Mouse (Mus musculus) hindbrain, embryonic 14.5 days (tissue): ENCODE data around the gene Ak5. TPM values are rescaled to one million over a fixed set of nuclear protein-coding genes. Genes with fewer than 3 reads are reported as not detected.

Experiments
- ATAC-seq: fragments of 200-750 bp; cut with Nextera tagmentation; 2 replicates; pipeline ENCODE4 v1.8.0; 2017; ENCODE audit warnings: moderate number of reproducible peaks, mild to moderate bottlenecking, moderate TSS enrichment, moderate library complexity; ENCODE audit not compliant: low FRiP score
- DNase-seq: peaks from one replicate; pipeline ENCODE4 v3.0.0-alpha.2; 2015; ENCODE audit warnings: low spot score
- H3K27ac ChIP-seq: fragments of 300-500 bp; sonication (generic); 2 replicates; pipeline ENCODE4 v1.5.1; 2014; ENCODE audit warnings: mild to moderate bottlenecking, moderate library complexity
- H3K27me3 ChIP-seq: fragments of 300-500 bp; sonication (generic); 2 replicates; pipeline ENCODE4 v1.6.1; 2014; ENCODE audit warnings: mild to moderate bottlenecking, low read length, mixed read lengths; ENCODE audit not compliant: control insufficient read depth, insufficient read depth
- H3K36me3 ChIP-seq: fragments of 300-500 bp; sonication (generic); replicated peaks from 2 replicates; pipeline ENCODE4 v1.6.1; 2014; ENCODE audit not compliant: control insufficient read depth, insufficient read depth
- H3K4me1 ChIP-seq: fragments of 300-500 bp; sonication (generic); replicated peaks from 2 replicates; pipeline ENCODE4 v1.6.1; 2014; ENCODE audit warnings: antibody characterized with exemption, low read length, mixed read lengths; ENCODE audit not compliant: control insufficient read depth, insufficient read depth
- H3K4me2 ChIP-seq: fragments of 300-500 bp; sonication (generic); replicated peaks from 2 replicates; pipeline ENCODE4 v1.6.1; 2014; ENCODE audit warnings: mild to moderate bottlenecking, moderate library complexity
- H3K4me3 ChIP-seq: fragments of 300-500 bp; sonication (generic); replicated peaks from 2 replicates; pipeline ENCODE4 v1.5.1; 2014; ENCODE audit warnings: mild to moderate bottlenecking, low read length
- H3K9ac ChIP-seq: fragments of 300-500 bp; sonication (generic); 2 replicates; pipeline ENCODE4 v1.6.1; 2014
- H3K9me3 ChIP-seq: fragments of 300-500 bp; sonication (generic); 2 replicates; pipeline ENCODE4 v1.6.1; 2016; ENCODE audit warnings: low read length; ENCODE audit not compliant: control insufficient read depth
- WGBS: fragments of 180-500 bp; shearing (Covaris S2); extraction: QIAGEN DNeasy Blood & Tissue Kit; methylation state at CpG from one replicate; pipeline ENCODE4 v1.1.7; 2014; 5-methylcytosine and 5-hydroxymethylcytosine counted together
- polyA plus RNA-seq: library from polyadenylated mRNA; unstranded; fragments of >200 nt; fragmentation: Nextera tagmentation; extraction: Ambion mirVana; gene quantifications from 2 replicates; pipeline ENCODE4 v1.2.1, GENCODE M21; 2014

The Ak5 gene
- polyA plus RNA-seq, 1 experiment from 2014 or later = 14.1 TPM

DNA sequence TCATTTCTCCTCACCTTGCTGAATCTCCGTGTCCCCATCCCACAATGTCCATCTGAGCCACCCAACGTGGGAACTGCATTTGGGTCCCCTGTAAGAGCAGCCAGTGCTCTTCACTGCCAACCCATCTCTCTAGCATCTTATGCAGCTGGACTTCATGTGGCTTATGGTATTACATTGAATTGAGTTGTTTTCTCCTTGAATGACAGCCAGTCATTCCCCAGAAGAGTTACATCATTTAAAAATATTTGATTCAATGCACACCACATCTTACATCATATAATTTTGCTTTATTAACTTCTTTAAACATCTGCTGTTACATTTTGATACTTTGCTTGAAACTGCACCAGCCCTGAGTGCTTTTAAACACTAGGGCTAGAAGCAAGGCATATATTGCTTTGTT lies 106.5 kb downstream of the Ak5 start:
- Histone ChIP-seq H3K9me3 (no peaks in the 10 kb centered on the region), H3K4me2 (no peak overlapping the region), H3K4me1 (no peaks in the 10 kb centered on the region), H3K27ac (no peak overlapping the region), H3K36me3 (no peaks in the 10 kb centered on the region), H3K27me3 (no peaks in the 10 kb centered on the region), H3K9ac (no peak overlapping the region), H3K4me3 (no peak overlapping the region)
- no peak for ATAC-seq
- WGBS = 81% methylated on average over 2 of the region's 2 CpGs
- DNase-seq = no peak

DNA sequence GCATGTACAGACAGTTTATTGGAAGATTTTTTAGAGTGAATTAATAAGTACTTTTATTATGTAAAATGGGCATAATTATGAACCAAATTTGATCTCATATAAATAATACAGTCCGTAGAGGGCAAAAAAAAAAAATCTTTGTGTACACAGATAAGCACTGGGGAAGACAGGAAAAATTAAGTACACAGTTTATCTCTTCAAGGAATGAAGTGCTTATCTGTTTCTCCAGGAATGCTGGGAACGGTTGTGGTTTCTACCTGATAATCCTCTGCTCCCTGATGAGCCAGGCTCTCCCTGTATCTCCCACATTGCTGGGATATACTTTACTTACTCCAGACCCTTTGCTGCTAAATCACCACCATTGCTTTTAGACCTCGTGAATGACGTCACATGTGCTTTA lies 108.9 kb downstream of the Ak5 start:
- no peak for ATAC-seq
- WGBS = 83% methylated on average over 4 of the region's 4 CpGs
- Histone ChIP-seq H3K4me1 (no peaks in the 10 kb centered on the region), H3K9me3 (no peaks in the 10 kb centered on the region), H3K36me3 (no peaks in the 10 kb centered on the region), H3K4me2 (no peak overlapping the region), H3K27me3 (no peaks in the 10 kb centered on the region), H3K9ac (no peak overlapping the region), H3K4me3 (no peak overlapping the region), H3K27ac (no peak overlapping the region)
- no peak for DNase-seq

DNA sequence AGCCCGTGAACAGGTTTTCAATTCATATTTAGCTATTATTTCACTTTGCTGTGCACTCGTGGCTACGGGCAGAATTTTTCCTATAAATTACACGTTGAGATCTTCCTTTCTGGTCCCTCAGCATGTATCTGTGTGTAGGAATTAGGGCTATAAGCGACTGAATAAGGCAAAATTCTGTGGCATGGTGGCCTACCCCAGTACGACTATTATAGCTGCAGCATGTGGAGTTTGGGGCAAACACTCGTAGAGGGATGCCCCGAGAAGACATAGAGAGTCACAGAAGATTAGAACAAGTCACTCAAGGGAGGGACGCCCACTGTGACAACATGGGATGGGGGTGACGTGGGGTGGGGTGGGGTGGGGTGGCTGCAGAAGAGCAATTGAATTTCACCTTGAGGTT lies 110.1 kb downstream of the Ak5 start:
- Histone ChIP-seq H3K9ac (no peak overlapping the region), H3K27me3 (no peaks in the 10 kb centered on the region), H3K4me3 (no peak overlapping the region), H3K9me3 (no peaks in the 10 kb centered on the region), H3K4me1 (no peaks in the 10 kb centered on the region), H3K4me2 (no peak overlapping the region), H3K36me3 (no peaks in the 10 kb centered on the region), H3K27ac (no peak overlapping the region)
- ATAC-seq (no peak), DNase-seq (no peak)
- WGBS = 61% methylated on average over 10 of the region's 10 CpGs

DNA sequence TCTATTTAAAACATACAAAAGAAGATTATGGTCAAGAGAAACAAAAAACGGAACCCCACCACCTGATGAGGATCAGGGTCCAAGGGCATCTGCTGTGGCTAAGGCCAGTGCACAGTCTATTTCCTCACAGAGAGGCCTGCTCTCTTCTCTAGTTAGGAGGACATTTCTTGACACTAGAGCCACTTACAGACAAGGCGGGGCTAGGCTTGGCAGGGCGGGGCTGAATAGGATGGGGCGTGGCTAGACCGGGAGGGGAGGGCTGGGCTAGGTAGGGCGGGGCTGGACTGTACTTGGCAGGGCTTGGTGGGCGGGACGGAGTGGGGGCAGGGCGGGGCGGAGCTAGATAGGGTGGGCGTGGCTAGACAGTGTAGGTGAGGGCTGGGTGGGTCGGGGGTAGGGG lies 110.5 kb downstream of the Ak5 start:
- DNase-seq (no peak), ATAC-seq (no peak)
- 35% methylated on average over 12 of the region's 12 CpGs for WGBS
- no peaks in the 10 kb centered on the region for H3K27me3 ChIP-seq
- H3K9ac ChIP-seq = no peak overlapping the region
- no peaks in the 10 kb centered on the region for H3K4me1 ChIP-seq
- no peak overlapping the region for H3K4me2 ChIP-seq
- H3K9me3 ChIP-seq = no peaks in the 10 kb centered on the region
- H3K36me3 ChIP-seq = no peaks in the 10 kb centered on the region
- H3K27ac ChIP-seq = no peak overlapping the region
- H3K4me3 ChIP-seq = no peak overlapping the region

DNA sequence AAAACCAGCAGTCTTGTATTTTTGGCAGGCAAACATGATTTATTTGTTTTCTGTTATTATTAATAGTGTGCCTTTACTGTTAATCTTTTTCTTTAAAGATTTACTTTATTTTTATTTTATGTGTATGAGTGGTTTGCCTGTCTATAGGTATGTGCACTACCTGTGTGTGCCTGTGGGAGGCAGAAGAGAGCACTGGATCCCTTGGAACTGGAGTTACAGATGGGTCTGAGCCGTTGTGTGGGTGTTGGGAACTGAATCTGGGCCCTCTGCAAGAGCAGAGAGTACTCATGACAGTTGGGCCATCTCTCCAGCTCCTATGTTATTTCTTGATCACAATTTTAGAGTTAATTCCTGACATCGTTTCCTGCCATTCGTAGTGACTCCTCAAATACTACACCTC lies 111.2 kb downstream of the Ak5 start:
- Histone ChIP-seq H3K9me3 (no peaks in the 10 kb centered on the region), H3K27ac (no peak overlapping the region), H3K4me2 (no peak overlapping the region), H3K9ac (no peak overlapping the region), H3K27me3 (no peaks in the 10 kb centered on the region), H3K4me1 (no peaks in the 10 kb centered on the region), H3K4me3 (no peak overlapping the region), H3K36me3 (no peaks in the 10 kb centered on the region)
- no peak for ATAC-seq
- WGBS = 92% methylated on average over 3 of the region's 3 CpGs
- no peak for DNase-seq

DNA sequence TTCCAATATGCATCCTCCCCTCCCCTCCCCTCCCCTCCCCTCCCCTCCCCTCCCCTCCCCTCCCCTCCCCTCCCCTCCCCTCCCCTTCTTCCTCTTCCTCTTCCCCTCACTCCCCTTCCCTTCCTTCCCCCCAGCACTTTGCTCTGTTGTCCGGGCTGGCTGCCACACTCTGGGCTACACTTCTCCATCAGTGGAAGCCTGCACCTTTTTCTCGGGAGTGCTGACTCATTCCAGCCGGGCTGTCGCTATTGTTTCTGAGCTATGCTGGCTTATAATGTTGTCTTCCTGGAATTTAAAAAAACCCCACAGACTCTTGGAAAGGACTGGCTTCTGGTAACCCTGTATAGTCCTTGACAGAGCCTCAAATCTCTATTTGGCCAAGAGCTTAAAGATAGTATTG lies 111.7 kb downstream of the Ak5 start:
- Histone ChIP-seq H3K27ac (no peak overlapping the region), H3K9ac (no peak overlapping the region), H3K4me2 (no peak overlapping the region), H3K9me3 (no peaks in the 10 kb centered on the region), H3K27me3 (no peaks in the 10 kb centered on the region), H3K4me1 (no peaks in the 10 kb centered on the region), H3K4me3 (no peak overlapping the region), H3K36me3 (no peaks in the 10 kb centered on the region)
- ATAC-seq = no peak
- 66% methylated on average over 3 of the region's 4 CpGs for WGBS
- no peak for DNase-seq

DNA sequence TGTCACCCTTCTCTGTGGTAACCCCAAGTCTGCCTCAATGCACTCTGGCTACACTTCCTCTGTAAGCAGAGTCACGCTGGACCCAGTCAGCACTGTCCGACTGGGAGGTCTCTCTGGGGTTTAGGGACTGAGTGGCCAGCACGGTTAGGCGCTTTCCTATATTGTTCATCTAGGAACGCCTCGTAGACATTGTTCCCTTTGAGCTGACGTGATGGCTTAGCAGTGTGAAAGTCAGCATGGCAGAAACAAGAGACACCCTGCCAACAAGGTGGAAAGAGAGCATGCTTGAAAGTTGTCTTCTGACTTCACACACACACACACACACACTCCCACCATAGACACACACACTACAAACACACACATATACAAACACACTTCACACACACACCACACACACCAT lies 112.9 kb downstream of the Ak5 start:
- H3K4me3 ChIP-seq = no peak overlapping the region
- DNase-seq = no peak
- ATAC-seq = no peak
- H3K9ac ChIP-seq = no peak overlapping the region
- no peaks in the 10 kb centered on the region for H3K9me3 ChIP-seq
- no peaks in the 10 kb centered on the region for H3K4me1 ChIP-seq
- no peaks in the 10 kb centered on the region for H3K27me3 ChIP-seq
- H3K27ac ChIP-seq = no peak overlapping the region
- no peak overlapping the region for H3K4me2 ChIP-seq
- no peaks in the 10 kb centered on the region for H3K36me3 ChIP-seq
- WGBS = 48% methylated on average over 7 of the region's 7 CpGs

DNA sequence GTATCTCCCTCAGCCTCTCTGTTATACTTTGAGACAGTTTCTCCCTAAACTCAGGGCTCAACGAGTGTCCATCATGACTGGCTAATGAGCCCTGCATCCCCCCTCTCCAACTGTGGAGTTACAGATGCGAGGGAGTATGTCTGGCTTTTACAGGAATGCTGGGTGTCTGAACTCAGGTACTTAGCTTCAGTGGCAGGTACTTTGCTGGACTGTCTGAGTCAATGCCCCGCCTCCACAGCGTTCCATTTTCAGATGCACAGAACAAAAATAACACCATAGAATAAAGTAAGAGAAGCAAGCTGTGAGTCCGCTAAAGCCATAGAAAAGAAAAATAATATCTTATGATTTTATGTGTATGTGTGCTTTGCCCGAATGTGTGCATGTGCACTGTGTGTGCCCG lies 113.8 kb downstream of the Ak5 start:
- H3K36me3 ChIP-seq = no peaks in the 10 kb centered on the region
- H3K4me3 ChIP-seq = no peak overlapping the region
- no peaks in the 10 kb centered on the region for H3K4me1 ChIP-seq
- H3K27me3 ChIP-seq = no peaks in the 10 kb centered on the region
- ATAC-seq = no peak
- no peak for DNase-seq
- H3K4me2 ChIP-seq = no peak overlapping the region
- no peak overlapping the region for H3K27ac ChIP-seq
- no peak overlapping the region for H3K9ac ChIP-seq
- WGBS = 93% methylated on average over 7 of the region's 7 CpGs
- no peaks in the 10 kb centered on the region for H3K9me3 ChIP-seq

DNA sequence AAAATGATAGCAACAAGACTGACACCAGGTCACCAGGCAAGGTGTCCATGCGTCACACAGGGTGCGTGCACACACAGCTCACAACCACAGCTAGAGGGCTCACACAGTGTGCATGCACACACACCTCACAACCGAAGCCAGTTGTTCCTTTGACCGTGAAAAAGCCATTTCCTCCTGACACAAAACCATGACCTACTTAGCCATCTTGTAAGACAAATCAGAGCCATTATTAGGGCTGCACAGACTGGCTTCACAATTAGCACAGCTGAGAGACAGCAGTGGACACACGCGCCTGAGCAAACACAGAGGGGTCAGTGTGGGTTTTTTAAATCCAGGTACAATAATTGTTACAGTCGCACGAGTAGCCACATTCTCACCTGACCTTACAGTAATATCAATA lies 115.5 kb downstream of the Ak5 start:
- WGBS = 91% methylated on average over 8 of the region's 8 CpGs
- H3K27me3 ChIP-seq = no peaks in the 10 kb centered on the region

DNA sequence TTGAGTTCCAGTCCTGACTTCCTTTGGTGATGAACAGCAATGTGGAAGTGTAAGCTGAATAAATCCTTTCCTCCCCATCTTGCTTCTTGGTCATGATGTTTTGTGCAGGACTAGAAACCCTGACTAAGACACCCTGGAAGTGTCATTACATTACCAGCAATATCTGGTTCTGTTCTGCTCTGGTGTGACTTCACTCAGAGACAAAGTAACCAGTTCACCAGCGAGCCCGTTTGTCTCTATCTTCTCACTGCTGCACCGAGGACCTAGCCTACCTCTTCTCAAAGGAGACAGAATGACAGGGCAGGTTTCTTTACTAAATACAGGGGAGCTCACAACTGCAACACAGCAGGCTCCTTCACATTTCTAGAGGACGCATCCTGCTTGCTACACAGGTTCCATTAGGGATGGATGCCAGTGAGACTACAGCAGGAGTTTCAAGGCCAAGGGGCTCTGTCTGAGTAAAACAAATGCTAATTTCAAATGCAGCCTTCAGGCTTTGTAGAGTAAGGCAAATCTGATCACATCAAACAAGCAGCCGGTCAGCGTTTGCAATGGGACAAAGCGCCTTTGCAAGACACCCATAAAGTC lies 117.5 kb downstream of the Ak5 start:
- Histone ChIP-seq H3K36me3 (no peaks in the 10 kb centered on the region), H3K9ac (no peak overlapping the region), H3K4me1 (no peaks in the 10 kb centered on the region), H3K9me3 (no peaks in the 10 kb centered on the region), H3K27me3 (no peaks in the 10 kb centered on the region), H3K4me3 (no peak overlapping the region), H3K27ac (no peak overlapping the region), H3K4me2 (no peak overlapping the region)
- 79% methylated on average over 7 of the region's 7 CpGs for WGBS
- no peak for DNase-seq
- ATAC-seq = no peak

More for the DNA sequence above, 115.5 kb downstream of the Ak5 start:
- ATAC-seq (no peak), DNase-seq (no peak)
- Histone ChIP-seq H3K9ac (no peak overlapping the region), H3K4me3 (no peak overlapping the region), H3K4me1 (no peaks in the 10 kb centered on the region), H3K27ac (no peak overlapping the region), H3K4me2 (no peak overlapping the region), H3K9me3 (no peaks in the 10 kb centered on the region), H3K36me3 (no peaks in the 10 kb centered on the region)
